Mouse (Mus musculus): ENCODE measurements around the gene Hoxa3. TPM values are rescaled to one million over a fixed set of nuclear protein-coding genes. Genes with fewer than 3 reads are reported as not detected.

Hoxa3 gene
- polyA plus RNA-seq, 1 experiment from 2014 or later: 0.11 TPM

DNA sequence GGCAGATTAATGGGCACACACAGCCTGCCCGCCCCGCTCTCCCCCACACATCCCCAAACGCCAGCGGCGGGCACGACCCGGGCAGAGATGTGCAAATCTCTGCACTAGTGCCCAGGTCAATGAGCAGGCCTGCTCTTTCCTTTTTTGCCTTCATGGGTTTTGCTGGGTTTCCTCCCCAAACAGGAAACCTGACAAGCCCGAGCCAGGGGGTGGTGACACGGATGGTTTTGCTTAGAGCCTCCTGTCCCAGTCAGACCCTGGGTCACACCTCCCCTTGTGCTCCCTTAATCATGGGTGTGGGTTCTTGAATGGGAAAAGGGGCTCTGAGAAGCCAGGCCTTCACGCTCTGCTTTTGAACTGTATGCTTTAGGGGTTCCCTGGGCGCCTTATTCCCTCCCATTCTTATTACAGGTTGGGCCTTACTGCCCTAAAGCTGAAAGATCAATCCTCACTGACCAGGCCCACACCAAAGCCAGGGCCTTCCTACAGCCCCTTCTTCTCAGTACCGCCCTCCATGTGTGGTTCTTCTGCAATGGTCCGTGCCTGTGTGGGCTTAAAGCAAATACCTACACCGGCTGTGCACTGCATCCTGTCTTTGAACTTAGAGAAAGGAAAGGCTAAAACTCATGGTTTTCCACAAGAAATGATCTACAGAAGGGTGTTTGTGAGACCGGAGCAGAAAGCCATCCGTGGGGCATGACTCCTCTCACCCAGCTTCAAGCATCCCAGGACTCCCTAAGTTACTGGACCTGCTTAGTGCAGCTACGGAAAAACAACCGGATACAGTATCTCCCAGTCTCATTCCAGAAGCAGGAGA lies 4.1 kb downstream of the Hoxa3 start:
- peak; percentile 94 for DNase-seq (ENCODE audit: low spot score, missing footprints)
- no peaks in the 10 kb centered on the region for H3K36me3 ChIP-seq (ENCODE audit: control insufficient read depth, insufficient read depth, low read length)
- no peak overlapping the region for H3K4me3 ChIP-seq (ENCODE audit: low read depth, low read length)
- 2% methylated on average over 18 of the region's 18 CpGs for WGBS
- H3K4me2 ChIP-seq: no peak overlapping the region
- ATAC-seq (ENCODE audit: low FRiP score): no peak
- no peaks in the 10 kb centered on the region for H3K9me3 ChIP-seq (ENCODE audit: control insufficient read depth, low read length)
- H3K27me3 ChIP-seq (ENCODE audit: control insufficient read depth, insufficient read depth, low read length): peaks cover 100% of the 10 kb centered on the region
- peaks cover 4% of the 10 kb centered on the region for H3K4me1 ChIP-seq (ENCODE audit: control insufficient read depth, insufficient read depth, low read length)
- no peak overlapping the region for H3K27ac ChIP-seq (ENCODE audit: low read depth, low read length)
- H3K9ac ChIP-seq (ENCODE audit: low read length): no peak overlapping the region

DNA sequence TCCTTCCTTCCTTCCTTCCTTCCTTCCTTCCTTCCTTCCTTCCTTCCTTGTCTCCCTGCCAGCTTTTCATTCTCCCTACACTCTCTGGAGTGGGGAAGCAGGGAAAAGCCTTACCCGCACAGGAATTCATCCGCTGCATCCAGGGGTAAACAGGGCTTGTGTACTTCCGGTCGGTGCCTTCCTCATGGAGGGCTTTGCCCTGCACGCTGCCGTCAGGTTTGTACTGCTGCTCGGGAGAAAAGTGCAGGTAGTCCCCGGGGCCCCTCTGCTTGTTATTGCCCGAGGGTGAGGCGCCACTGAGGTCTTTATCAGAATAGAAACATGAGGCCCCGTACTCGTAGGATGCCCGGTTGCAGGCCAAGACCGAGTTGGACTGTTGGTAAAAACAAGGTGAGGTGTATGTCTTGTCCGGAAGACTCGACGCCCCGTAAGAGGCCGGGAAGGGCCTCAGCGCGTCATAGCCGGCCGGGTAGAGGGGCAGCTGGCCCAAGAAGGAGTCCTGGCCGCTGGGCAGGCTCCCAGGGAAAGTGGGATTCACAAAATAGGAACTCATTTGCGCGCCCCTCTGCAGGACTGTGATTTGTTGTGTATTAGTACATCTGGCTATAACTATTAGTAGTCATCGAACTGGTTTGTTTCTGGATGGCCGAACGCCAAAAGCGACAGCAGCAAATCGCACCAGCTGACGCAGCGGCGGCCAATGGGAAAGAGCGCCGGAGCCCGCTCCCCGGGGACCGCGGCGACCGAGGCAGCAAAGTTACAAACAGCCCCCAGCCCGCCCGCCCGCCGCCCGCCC lies 4.9 kb downstream of the Hoxa3 start, which contains the start of gene Hoxa6:
Gene Hoxa6 (minus strand): TSS at position 651 of the 796 bp plus-strand sequence.
- ATAC-seq (ENCODE audit: low FRiP score) (no peak), DNase-seq (ENCODE audit: low spot score, missing footprints) (no peak)
- under 1% methylated on average over 47 of the region's 47 CpGs for WGBS
- Histone ChIP-seq H3K9me3 (ENCODE audit: control insufficient read depth, low read length) (no peaks in the 10 kb centered on the region), H3K4me2 (no peak within 1 kb of the TSS), H3K27me3 (ENCODE audit: control insufficient read depth, insufficient read depth, low read length) (peaks cover 100% of the 10 kb centered on the region), H3K36me3 (ENCODE audit: control insufficient read depth, insufficient read depth, low read length) (no peaks in the 10 kb centered on the region), H3K9ac (ENCODE audit: low read length) (no peak within 1 kb of the TSS), H3K4me1 (ENCODE audit: control insufficient read depth, insufficient read depth, low read length) (peaks cover 7% of the 10 kb centered on the region), H3K4me3 (ENCODE audit: low read depth, low read length) (no peak within 1 kb of the TSS), H3K27ac (ENCODE audit: low read depth, low read length) (no peak within 1 kb of the TSS)

DNA sequence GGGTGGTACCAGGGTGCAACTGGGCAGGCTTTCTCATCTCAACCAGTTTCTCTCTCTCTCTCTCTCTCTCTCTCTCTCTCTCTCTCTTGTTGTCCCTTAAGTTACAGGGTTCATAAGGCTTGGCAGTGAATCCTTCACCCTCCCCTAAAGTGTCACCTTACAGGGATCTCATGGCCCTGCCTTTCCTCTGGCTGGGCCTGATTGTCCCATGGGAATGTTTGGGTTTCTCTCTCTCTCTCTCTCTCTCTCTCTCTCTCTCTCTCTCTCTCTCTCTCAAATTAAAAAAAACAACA lies 5.5 kb downstream of the Hoxa3 start:
- no peak overlapping the region for H3K4me2 ChIP-seq
- H3K27ac ChIP-seq (ENCODE audit: low read depth, low read length): no peak overlapping the region
- H3K9me3 ChIP-seq (ENCODE audit: control insufficient read depth, low read length): no peaks in the 10 kb centered on the region
- peaks cover 7% of the 10 kb centered on the region for H3K4me1 ChIP-seq (ENCODE audit: control insufficient read depth, insufficient read depth, low read length)
- no peak overlapping the region for H3K9ac ChIP-seq (ENCODE audit: low read length)
- ATAC-seq (ENCODE audit: low FRiP score): no peak
- H3K4me3 ChIP-seq (ENCODE audit: low read depth, low read length): no peak overlapping the region
- H3K36me3 ChIP-seq (ENCODE audit: control insufficient read depth, insufficient read depth, low read length): no peaks in the 10 kb centered on the region
- peaks cover 100% of the 10 kb centered on the region for H3K27me3 ChIP-seq (ENCODE audit: control insufficient read depth, insufficient read depth, low read length)
- no peak for DNase-seq (ENCODE audit: low spot score, missing footprints)

DNA sequence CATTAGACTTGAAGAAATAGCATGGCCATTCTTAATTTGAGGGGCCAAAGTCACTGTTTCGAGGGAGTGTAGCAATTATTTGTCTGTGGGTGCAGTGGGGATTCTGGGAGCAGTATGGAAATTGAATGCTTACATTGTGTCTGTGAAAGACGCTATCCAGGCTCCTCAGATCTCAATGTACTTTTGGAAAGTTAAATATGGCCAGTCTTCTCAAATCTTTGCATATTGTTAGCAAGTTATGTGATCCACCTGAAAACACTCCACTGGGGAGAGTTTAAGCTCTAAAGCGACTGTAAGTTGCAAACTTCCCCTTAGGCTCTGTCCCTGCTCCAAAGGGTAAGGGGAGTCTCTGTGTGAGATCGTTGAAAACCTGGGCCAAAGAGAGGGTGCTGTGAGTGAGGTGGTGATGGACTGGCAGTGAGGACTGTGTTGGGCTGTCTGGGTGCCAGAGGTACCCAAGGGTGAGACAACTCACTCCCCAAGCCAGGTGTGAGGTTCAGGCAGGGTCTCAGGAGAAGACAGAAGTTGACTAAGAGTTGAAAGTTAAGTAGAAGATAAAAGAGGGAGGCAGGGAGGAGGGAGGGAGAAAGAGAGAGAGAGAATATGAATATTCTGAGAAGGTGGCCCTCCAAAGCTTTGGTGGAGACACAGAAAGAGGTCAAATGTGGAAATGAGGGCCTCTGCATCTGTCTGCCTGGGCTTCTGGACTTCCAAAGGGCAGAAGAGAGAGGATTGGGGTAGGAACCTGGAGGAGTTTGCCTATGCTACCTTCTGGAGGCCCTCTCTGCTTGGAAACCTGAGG lies 6.1 kb downstream of the Hoxa3 start:
- 5% methylated on average over 4 of the region's 4 CpGs for WGBS
- Histone ChIP-seq H3K9ac (ENCODE audit: low read length) (no peak overlapping the region), H3K36me3 (ENCODE audit: control insufficient read depth, insufficient read depth, low read length) (no peaks in the 10 kb centered on the region), H3K27ac (ENCODE audit: low read depth, low read length) (no peak overlapping the region), H3K4me2 (no peak overlapping the region), H3K9me3 (ENCODE audit: control insufficient read depth, low read length) (no peaks in the 10 kb centered on the region), H3K27me3 (ENCODE audit: control insufficient read depth, insufficient read depth, low read length) (peaks cover 100% of the 10 kb centered on the region), H3K4me3 (ENCODE audit: low read depth, low read length) (no peak overlapping the region), H3K4me1 (ENCODE audit: control insufficient read depth, insufficient read depth, low read length) (peaks cover 7% of the 10 kb centered on the region)
- DNase-seq (ENCODE audit: low spot score, missing footprints): no peak
- no peak for ATAC-seq (ENCODE audit: low FRiP score)

DNA sequence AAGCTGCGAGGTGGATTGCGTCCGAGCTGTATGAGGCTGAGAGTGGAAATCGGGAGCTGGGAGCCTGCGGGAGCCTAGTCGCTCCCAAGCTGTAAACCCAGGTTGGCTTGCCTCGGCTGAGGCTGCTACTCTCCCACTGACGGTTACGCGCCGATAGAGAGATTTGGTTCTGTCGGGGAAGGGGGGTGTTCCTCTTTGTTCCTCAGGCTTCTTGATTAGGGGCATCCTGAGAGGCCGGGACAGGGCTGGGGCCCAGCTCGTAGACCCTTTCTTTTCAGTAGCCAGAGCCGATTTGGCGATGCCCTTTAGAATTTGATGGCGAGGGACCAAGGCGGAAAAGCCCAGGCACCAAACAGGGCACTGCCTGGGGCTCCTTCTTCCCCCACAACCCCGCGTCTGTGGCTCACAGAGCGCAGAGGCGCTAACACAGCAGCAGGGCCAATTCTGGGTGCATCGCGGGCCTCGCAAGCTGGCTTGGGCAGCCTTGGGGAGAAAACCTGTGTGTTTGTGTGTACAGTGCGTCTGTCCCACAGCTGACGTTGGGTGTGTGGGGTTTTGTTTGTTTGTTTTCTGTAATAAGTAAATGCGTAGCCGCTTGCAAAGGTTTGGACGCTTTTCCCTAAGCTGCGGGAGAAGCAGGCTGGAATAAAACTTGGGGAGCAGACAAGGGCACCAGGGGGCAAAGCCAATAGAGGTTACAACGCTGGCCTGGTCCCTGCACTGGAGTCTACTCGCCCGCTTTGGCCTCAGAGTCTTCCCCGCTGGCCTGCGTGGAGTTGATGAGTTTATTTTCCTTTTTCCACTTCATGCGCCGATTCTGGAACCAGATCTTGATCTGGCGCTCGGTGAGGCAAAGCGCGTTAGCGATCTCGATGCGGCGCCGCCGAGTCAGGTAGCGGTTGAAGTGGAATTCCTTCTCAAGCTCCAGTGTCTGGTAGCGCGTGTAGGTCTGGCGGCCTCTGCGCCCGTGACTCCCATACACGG lies 7.2 kb downstream of the Hoxa3 start:
- under 1% methylated on average over 55 of the region's 55 CpGs for WGBS
- ATAC-seq (ENCODE audit: low FRiP score): no peak
- DNase-seq (ENCODE audit: low spot score, missing footprints): peak; percentile 95
- Histone ChIP-seq H3K27ac (ENCODE audit: low read depth, low read length) (no peak overlapping the region), H3K4me1 (ENCODE audit: control insufficient read depth, insufficient read depth, low read length) (peaks cover 7% of the 10 kb centered on the region), H3K4me2 (no peak overlapping the region), H3K4me3 (ENCODE audit: low read depth, low read length) (no peak overlapping the region), H3K27me3 (ENCODE audit: control insufficient read depth, insufficient read depth, low read length) (peaks cover 100% of the 10 kb centered on the region), H3K9me3 (ENCODE audit: control insufficient read depth, low read length) (no peaks in the 10 kb centered on the region), H3K9ac (ENCODE audit: low read length) (no peak overlapping the region), H3K36me3 (ENCODE audit: control insufficient read depth, insufficient read depth, low read length) (no peaks in the 10 kb centered on the region)

DNA sequence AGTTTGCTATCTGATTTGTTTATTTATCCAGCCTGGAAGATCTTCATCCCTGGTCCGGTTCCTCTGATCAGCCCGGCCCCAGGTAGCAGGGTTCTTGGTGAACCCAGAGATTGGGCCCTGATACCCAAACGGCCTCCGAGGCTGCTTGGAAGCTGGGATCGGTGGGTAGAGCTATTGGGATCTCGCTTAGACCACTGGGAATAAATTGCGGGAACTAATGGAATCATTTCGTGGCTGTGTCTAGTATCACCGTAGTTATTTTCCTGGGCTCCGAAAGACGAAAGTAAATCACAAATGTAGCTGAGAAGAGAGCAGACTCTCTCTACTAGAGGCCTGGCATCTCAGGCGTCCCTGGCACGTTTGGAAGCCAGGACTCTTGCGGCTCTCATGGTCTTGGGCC lies 7.9 kb downstream of the Hoxa3 start:
- no peak for ATAC-seq (ENCODE audit: low FRiP score)
- no peak overlapping the region for H3K4me3 ChIP-seq (ENCODE audit: low read depth, low read length)
- WGBS: 5% methylated on average over 14 of the region's 14 CpGs
- H3K4me1 ChIP-seq (ENCODE audit: control insufficient read depth, insufficient read depth, low read length): peaks cover 7% of the 10 kb centered on the region
- H3K27ac ChIP-seq (ENCODE audit: low read depth, low read length): no peak overlapping the region
- DNase-seq (ENCODE audit: low spot score, missing footprints): peak; percentile 97
- H3K9me3 ChIP-seq (ENCODE audit: control insufficient read depth, low read length): no peaks in the 10 kb centered on the region
- H3K9ac ChIP-seq (ENCODE audit: low read length): no peak overlapping the region
- no peaks in the 10 kb centered on the region for H3K36me3 ChIP-seq (ENCODE audit: control insufficient read depth, insufficient read depth, low read length)
- no peak overlapping the region for H3K4me2 ChIP-seq
- peaks cover 100% of the 10 kb centered on the region for H3K27me3 ChIP-seq (ENCODE audit: control insufficient read depth, insufficient read depth, low read length)

DNA sequence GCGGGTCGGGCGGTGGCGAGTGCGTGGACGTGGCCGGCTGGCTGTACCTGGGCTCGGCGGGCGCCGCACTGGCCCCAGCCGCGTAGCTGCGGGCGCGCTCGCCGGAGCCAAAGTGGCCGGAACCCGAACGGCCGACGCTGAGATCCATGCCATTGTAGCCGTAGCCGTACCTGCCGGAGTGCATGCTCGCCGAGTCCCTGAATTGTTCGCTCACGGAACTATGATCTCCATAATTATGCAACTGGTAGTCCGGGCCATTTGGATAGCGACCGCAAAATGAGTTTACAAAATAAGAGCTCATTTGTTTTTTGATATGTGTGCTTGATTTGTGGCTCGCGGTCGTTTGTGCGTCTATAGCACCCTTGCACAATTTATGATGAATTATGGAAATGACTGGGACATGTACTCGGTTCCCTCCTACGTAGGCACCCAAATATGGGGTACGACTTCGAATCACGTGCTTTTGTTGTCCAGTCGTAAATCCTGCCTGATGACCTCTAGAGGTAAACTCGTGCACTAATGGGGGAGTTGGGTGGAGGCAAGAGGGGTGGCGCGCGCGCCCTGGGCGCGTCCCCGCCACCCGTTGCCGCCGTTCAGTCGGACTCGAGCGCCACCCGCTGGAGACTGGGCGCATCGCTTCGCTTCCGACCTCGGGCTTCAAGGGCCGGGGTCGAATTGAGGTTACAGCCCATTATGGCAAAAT lies 8.9 kb downstream of the Hoxa3 start, which contains the start of gene Hoxa5:
Gene Hoxa5 (minus strand): TSS at position 538 of the 703 bp plus-strand sequence.
- WGBS: under 1% methylated on average over 65 of the region's 65 CpGs
- Histone ChIP-seq H3K4me3 (ENCODE audit: low read depth, low read length) (peak within 1 kb of the TSS; percentile 10), H3K27ac (ENCODE audit: low read depth, low read length) (no peak within 1 kb of the TSS), H3K36me3 (ENCODE audit: control insufficient read depth, insufficient read depth, low read length) (no peaks in the 10 kb centered on the region), H3K9me3 (ENCODE audit: control insufficient read depth, low read length) (no peaks in the 10 kb centered on the region), H3K4me2 (peak within 1 kb of the TSS; percentile 22), H3K27me3 (ENCODE audit: control insufficient read depth, insufficient read depth, low read length) (peaks cover 100% of the 10 kb centered on the region), H3K9ac (ENCODE audit: low read length) (no peak within 1 kb of the TSS), H3K4me1 (ENCODE audit: control insufficient read depth, insufficient read depth, low read length) (peaks cover 7% of the 10 kb centered on the region)
- no peak for ATAC-seq (ENCODE audit: low FRiP score)
- DNase-seq (ENCODE audit: low spot score, missing footprints): peak; percentile 97

All from midbrain, embryonic 11.5 days (tissue).